Mouse (Mus musculus) myocyte (in vitro differentiated cells): ENCODE measurements at regions not wholly inside any gene's neighbourhood (a gene's known extent, or its start where the extent isn't known, plus 50 kb on each side); places are given as distances from the start of the nearest gene placed in this dataset.

Experiments
- H3K27me3 ChIP-seq: one replicate; pipeline ENCODE4 v1.6.1; 2011; ENCODE audit not compliant: control insufficient read depth, insufficient read depth, insufficient read length
- H3K36me3 ChIP-seq: one replicate; pipeline ENCODE4 v1.6.1; 2011; ENCODE audit not compliant: control insufficient read depth, insufficient read depth
- H3K4me2 ChIP-seq: one replicate; pipeline ENCODE4 v1.6.1; 2011; ENCODE audit warnings: low read depth, control low read depth
- H3K4me3 ChIP-seq: one replicate; pipeline ENCODE4 v1.5.1; 2011; ENCODE audit warnings: mild to moderate bottlenecking, control low read depth, moderate library complexity
- H3K79me2 ChIP-seq: one replicate; pipeline ENCODE4 v1.6.1; 2011; ENCODE audit not compliant: control insufficient read depth, insufficient read depth
- H3ac ChIP-seq: one replicate; pipeline ENCODE4 v1.6.1; 2011; ENCODE audit not compliant: control insufficient read depth, insufficient read length
- CEBPB ChIP-seq: IDR thresholded peaks from 2 replicates; pipeline ENCODE4 v1.6.1; 2011; ENCODE audit warnings: mild to moderate bottlenecking, moderate library complexity; ENCODE audit not compliant: poor library complexity, insufficient read depth, severe bottlenecking
- E2F4 ChIP-seq: IDR thresholded peaks from one replicate; pipeline ENCODE4 v1.6.1; 2011; ENCODE audit warnings: mild to moderate bottlenecking, control low read depth, moderate library complexity; ENCODE audit not compliant: insufficient read depth
- MAX ChIP-seq: IDR thresholded peaks from one replicate; pipeline ENCODE4 v1.6.1; 2011; ENCODE audit warnings: low read depth, mild to moderate bottlenecking, control low read depth
- MYOD1 ChIP-seq, 3 experiments: IDR thresholded peaks; one replicate each; pipeline ENCODE4 v1.6.1; 2011; ENCODE audit warnings: control low read depth in 2 of 3, low read depth in 2 of 3, mild to moderate bottlenecking in 2 of 3, moderate library complexity in 1 of 3; ENCODE audit not compliant: insufficient read length in 2 of 3, control insufficient read depth in 1 of 3
- MYOG ChIP-seq, 3 experiments: IDR thresholded peaks; one replicate each; pipeline ENCODE4 v1.6.1; 2011; ENCODE audit warnings: control low read depth in 2 of 3, low read depth in 2 of 3, mild to moderate bottlenecking in 2 of 3; ENCODE audit not compliant: insufficient read length in 2 of 3, control insufficient read depth in 1 of 3, insufficient read depth in 1 of 3
- POLR2A ChIP-seq: IDR thresholded peaks from one replicate; pipeline ENCODE4 v1.6.1; 2011; ENCODE audit warnings: low read depth, mild to moderate bottlenecking, control low read depth, moderate library complexity; ENCODE audit not compliant: insufficient read length
- POLR2AphosphoS2 ChIP-seq: IDR thresholded peaks from one replicate; pipeline ENCODE4 v1.6.1; 2011; ENCODE audit warnings: low read depth, control low read depth; ENCODE audit not compliant: insufficient read length
- REST ChIP-seq: IDR thresholded peaks from one replicate; pipeline ENCODE4 v1.6.1; 2011; ENCODE audit warnings: mild to moderate bottlenecking, control low read depth, moderate library complexity; ENCODE audit not compliant: insufficient read depth, insufficient read length
- SRF ChIP-seq: IDR thresholded peaks from one replicate; pipeline ENCODE4 v1.6.1; 2011; ENCODE audit warnings: low read depth; ENCODE audit not compliant: control insufficient read depth, insufficient read length
- TCF12 ChIP-seq: IDR thresholded peaks from one replicate; pipeline ENCODE4 v1.6.1; 2011; ENCODE audit warnings: mild to moderate bottlenecking, control low read depth; ENCODE audit not compliant: poor library complexity, insufficient read depth, severe bottlenecking
- TCF3 ChIP-seq: IDR thresholded peaks from one replicate; pipeline ENCODE4 v1.6.1; 2011; ENCODE audit warnings: low read depth, control low read depth; ENCODE audit not compliant: insufficient read length
- USF1 ChIP-seq: IDR thresholded peaks from one replicate; pipeline ENCODE4 v1.6.1; 2011; ENCODE audit warnings: low read depth, mild to moderate bottlenecking, control low read depth, moderate library complexity

GRCm38 (mm10) chr13:71617198-71617597, 346.3 kb downstream of the Irx1 start:
- Histone ChIP-seq H3K36me3 (no peaks in the 10 kb centered on the region), H3K4me3 (no peak overlapping the region), H3K27me3 (no peaks in the 10 kb centered on the region), H3K4me2 (no peak overlapping the region), H3K79me2 (no peaks in the 10 kb centered on the region), H3ac (no peak overlapping the region)
- TF ChIP-seq USF1 (no peak), MAX (no peak), SRF (no peak)

GRCm38 (mm10) chr13:71612393-71613179, 350.9 kb downstream of the Irx1 start:
- Histone ChIP-seq H3K36me3 (no peaks in the 10 kb centered on the region), H3K79me2 (no peaks in the 10 kb centered on the region), H3K4me3 (no peak overlapping the region), H3ac (no peak overlapping the region), H3K27me3 (no peaks in the 10 kb centered on the region), H3K4me2 (no peak overlapping the region)
- TF ChIP-seq SRF, result no peak
- no peak for TF ChIP-seq REST
- no peak for TF ChIP-seq MYOG (IDR thresholded peaks at IDR 0.05; ENCODE audit: control insufficient read depth in 1 of 3, insufficient read depth in 1 of 3, insufficient read length in 2 of 3, low read depth in 2 of 3)
- TF ChIP-seq MAX, result no peak
- no peak for TF ChIP-seq TCF12
- TF ChIP-seq TCF3, result no peak
- no peak for TF ChIP-seq POLR2AphosphoS2
- TF ChIP-seq CEBPB, result no peak
- TF ChIP-seq POLR2A, result no peak
- no peak for TF ChIP-seq USF1
- no peak for TF ChIP-seq MYOD1 (IDR thresholded peaks at IDR 0.05; ENCODE audit: control insufficient read depth in 1 of 3, insufficient read length in 2 of 3, low read depth in 2 of 3)
- no peak for TF ChIP-seq E2F4

- TF ChIP-seq CEBPB, result no peak
- no peak for TF ChIP-seq USF1
- TF ChIP-seq TCF3, result no peak
- no peak for TF ChIP-seq POLR2A
- no peak for TF ChIP-seq SRF
- TF ChIP-seq POLR2AphosphoS2, result no peak
- no peak overlapping the region for H3K4me3 ChIP-seq
- H3K79me2 ChIP-seq, result no peaks in the 10 kb centered on the region
- H3K36me3 ChIP-seq, result no peaks in the 10 kb centered on the region
- H3K27me3 ChIP-seq, result no peaks in the 10 kb centered on the region
- no peak overlapping the region for H3ac ChIP-seq
- H3K4me2 ChIP-seq, result no peak overlapping the region
These were observed 381.0 kb downstream of the Irx1 start for GRCm38 (mm10) chr13:71582486-71582885.

GRCm38 (mm10) chr13:71565895-71566294, 397.6 kb downstream of the Irx1 start:
- Histone ChIP-seq H3K4me3 (no peak overlapping the region), H3K36me3 (no peaks in the 10 kb centered on the region), H3ac (no peak overlapping the region), H3K4me2 (no peak overlapping the region), H3K27me3 (no peaks in the 10 kb centered on the region), H3K79me2 (no peaks in the 10 kb centered on the region)
- TF ChIP-seq MYOG (IDR thresholded peaks at IDR 0.05; ENCODE audit: control insufficient read depth in 1 of 3, insufficient read depth in 1 of 3, insufficient read length in 2 of 3, low read depth in 2 of 3) (no peak), E2F4 (no peak), POLR2AphosphoS2 (no peak), MYOD1 (IDR thresholded peaks at IDR 0.05; ENCODE audit: control insufficient read depth in 1 of 3, insufficient read length in 2 of 3, low read depth in 2 of 3) (no peak), USF1 (no peak), SRF (no peak), POLR2A (no peak), TCF12 (no peak), MAX (no peak), CEBPB (no peak), TCF3 (no peak), REST (no peak)

GRCm38 (mm10) chr13:71565388-71565787, 398.1 kb downstream of the Irx1 start:
- no peak overlapping the region for H3ac ChIP-seq
- no peak overlapping the region for H3K4me3 ChIP-seq
- H3K4me2 ChIP-seq, result no peak overlapping the region
- H3K79me2 ChIP-seq, result no peaks in the 10 kb centered on the region
- H3K36me3 ChIP-seq, result no peaks in the 10 kb centered on the region
- TF ChIP-seq TCF12, result no peak
- TF ChIP-seq MAX, result no peak
- no peak for TF ChIP-seq REST
- TF ChIP-seq POLR2AphosphoS2, result no peak
- no peak for TF ChIP-seq SRF
- no peak for TF ChIP-seq TCF3
- TF ChIP-seq CEBPB, result no peak
- TF ChIP-seq E2F4, result no peak
- no peak for TF ChIP-seq POLR2A
- TF ChIP-seq MYOD1 (IDR thresholded peaks at IDR 0.05; ENCODE audit: control insufficient read depth in 1 of 3, insufficient read length in 2 of 3, low read depth in 2 of 3), result no peak
- TF ChIP-seq MYOG (IDR thresholded peaks at IDR 0.05; ENCODE audit: control insufficient read depth in 1 of 3, insufficient read depth in 1 of 3, insufficient read length in 2 of 3, low read depth in 2 of 3), result no peak
- no peak for TF ChIP-seq USF1
- no peaks in the 10 kb centered on the region for H3K27me3 ChIP-seq
